Mouse (Mus musculus) lung, embryonic 16.5 days (tissue): ENCODE measurements around the gene Exoc4. TPM values are rescaled to one million over a fixed set of nuclear protein-coding genes. Genes with fewer than 3 reads are reported as not detected.

Source experiments
- ATAC-seq: fragments of 200-750 bp; cut with Nextera tagmentation; 2 replicates; pipeline ENCODE4 v1.8.0; 2017; ENCODE audit warnings: low read depth, mild to moderate bottlenecking, moderate library complexity
- H3K27ac ChIP-seq: fragments of 300-500 bp; sonication (generic); 2 replicates; pipeline ENCODE4 v1.5.1; 2014; ENCODE audit warnings: mild to moderate bottlenecking, control low read depth, low read length
- H3K27me3 ChIP-seq: fragments of 300-500 bp; sonication (generic); 2 replicates; pipeline ENCODE4 v1.6.1; 2014; ENCODE audit warnings: low read depth, low read length, mixed read lengths; ENCODE audit not compliant: control insufficient read depth, insufficient read depth
- H3K36me3 ChIP-seq: fragments of 300-500 bp; sonication (generic); 2 replicates; pipeline ENCODE4 v1.6.1; 2014; ENCODE audit warnings: low read length; ENCODE audit not compliant: control insufficient read depth, insufficient read depth
- H3K4me1 ChIP-seq: fragments of 300-500 bp; sonication (generic); replicated peaks from 2 replicates; pipeline ENCODE4 v1.6.1; 2014; ENCODE audit warnings: low read length, mixed read lengths; ENCODE audit not compliant: control insufficient read depth, insufficient read depth
- H3K4me2 ChIP-seq: fragments of 300-500 bp; sonication (generic); 2 replicates; pipeline ENCODE4 v1.6.1; 2014; ENCODE audit warnings: low read depth, low read length, control low read depth
- H3K4me3 ChIP-seq: fragments of 300-500 bp; sonication (generic); 2 replicates; pipeline ENCODE4 v1.5.1; 2014; ENCODE audit warnings: mild to moderate bottlenecking, low read length, control low read depth
- H3K9ac ChIP-seq: fragments of 300-500 bp; sonication (generic); 2 replicates; pipeline ENCODE4 v1.6.1; 2014; ENCODE audit warnings: low read length, control low read depth
- H3K9me3 ChIP-seq: fragments of 300-500 bp; sonication (generic); 2 replicates; pipeline ENCODE4 v1.6.1; 2016; ENCODE audit warnings: low read length; ENCODE audit not compliant: control insufficient read depth
- WGBS: fragments of 180-500 bp; shearing (Covaris S2); extraction: QIAGEN DNeasy Blood & Tissue Kit; methylation state at CpG from one replicate; pipeline ENCODE4 v1.1.7; 2014; 5-methylcytosine and 5-hydroxymethylcytosine counted together
- polyA plus RNA-seq: library from polyadenylated mRNA; unstranded; fragments of >200 nt; fragmentation: Nextera tagmentation; extraction: Ambion mirVana; gene quantifications from 2 replicates; pipeline ENCODE4 v1.2.1, GENCODE M21; 2015

The Exoc4 gene
- polyA plus RNA-seq, 1 experiment from 2014 or later: 36.8 TPM

DNA sequence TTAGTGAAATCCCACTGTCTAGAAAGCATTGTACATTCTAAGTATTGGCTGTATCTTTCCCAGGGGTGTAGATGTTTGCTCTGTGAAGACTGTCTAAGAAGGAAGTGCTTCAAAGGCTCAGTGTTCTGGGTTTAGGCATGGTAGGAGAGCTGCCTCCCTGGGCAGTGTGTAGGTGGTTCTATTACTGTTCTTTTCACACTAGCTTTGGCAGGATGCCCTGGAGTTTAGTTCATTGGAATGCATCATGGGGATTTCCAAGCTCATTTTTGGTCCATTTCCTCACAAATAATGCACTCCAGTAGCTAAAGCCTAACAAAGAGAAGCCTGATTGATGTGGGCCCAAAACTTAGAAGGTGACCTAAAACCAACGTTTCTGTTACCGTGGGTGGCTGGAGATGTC, 555.9 kb downstream of the Exoc4 start:
- ATAC-seq: no peak
- H3K36me3 ChIP-seq: no peaks in the 10 kb centered on the region
- H3K4me3 ChIP-seq: no peak overlapping the region
- no peaks in the 10 kb centered on the region for H3K27me3 ChIP-seq
- H3K9ac ChIP-seq: no peak overlapping the region
- H3K9me3 ChIP-seq: no peaks in the 10 kb centered on the region
- H3K4me2 ChIP-seq: no peak overlapping the region
- 63% methylated on average over 2 of the region's 2 CpGs for WGBS
- no peak overlapping the region for H3K27ac ChIP-seq
- H3K4me1 ChIP-seq: no peaks in the 10 kb centered on the region

DNA sequence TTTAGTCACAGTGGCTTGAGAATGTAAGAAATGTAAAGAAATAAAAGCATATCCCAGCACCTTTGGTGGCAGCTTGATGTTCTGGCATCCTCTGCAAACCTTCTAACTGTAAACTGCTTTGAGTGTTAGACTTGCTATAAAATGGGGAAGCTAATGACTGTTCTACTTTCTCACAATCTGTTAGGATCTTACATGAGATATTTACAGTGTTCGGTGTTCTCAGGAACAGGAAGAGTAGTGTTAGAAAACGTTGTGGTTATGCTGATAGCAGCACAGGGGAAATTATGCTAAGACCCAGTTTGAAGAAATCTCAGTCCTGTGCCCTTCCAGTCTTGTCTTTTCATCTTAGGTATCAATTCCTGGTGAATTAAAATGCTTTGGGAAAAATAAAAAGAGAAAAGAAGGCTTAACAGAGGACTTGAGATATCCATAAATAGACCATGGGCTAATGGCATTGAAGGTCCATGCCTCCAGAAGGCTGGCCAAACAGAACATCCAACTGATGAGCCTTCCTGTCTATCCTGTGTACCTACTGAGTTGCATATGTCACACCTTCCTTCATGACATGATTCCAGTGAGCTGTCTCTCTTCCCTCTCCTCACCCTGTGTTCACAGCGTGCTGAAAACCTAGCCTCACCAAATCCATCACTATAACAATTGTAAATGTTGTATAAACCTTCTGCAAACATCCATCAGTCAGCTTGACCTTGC, 557.3 kb downstream of the Exoc4 start:
- Histone ChIP-seq H3K27me3 (no peaks in the 10 kb centered on the region), H3K36me3 (no peaks in the 10 kb centered on the region), H3K4me1 (no peaks in the 10 kb centered on the region), H3K4me3 (no peak overlapping the region), H3K9ac (no peak overlapping the region), H3K4me2 (no peak overlapping the region), H3K27ac (no peak overlapping the region), H3K9me3 (no peaks in the 10 kb centered on the region)
- no peak for ATAC-seq
- WGBS: 58% methylated on average over 3 of the region's 3 CpGs

DNA sequence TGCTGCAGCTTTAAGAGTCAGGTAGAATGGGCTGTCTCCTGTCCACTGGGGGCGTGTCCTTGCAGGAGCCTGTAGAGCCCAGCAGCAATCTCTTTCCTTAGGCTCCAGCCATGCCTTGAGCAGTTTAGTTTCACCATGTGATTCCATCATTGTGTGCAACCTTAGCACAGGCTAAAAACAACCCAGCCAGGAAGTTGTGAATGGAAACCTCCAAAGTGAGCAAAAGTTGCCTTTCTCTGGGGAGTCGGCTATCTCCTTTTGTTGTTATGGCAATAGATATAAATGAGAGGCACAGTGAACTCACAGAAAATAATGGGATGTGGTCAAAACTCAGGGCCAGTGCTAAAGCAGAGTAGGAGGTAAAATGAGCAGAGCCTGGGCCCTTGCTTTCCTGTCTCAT, 565.5 kb downstream of the Exoc4 start:
- H3K9me3 ChIP-seq: no peaks in the 10 kb centered on the region
- ATAC-seq: no peak
- WGBS: 56% methylated on average over 2 of the region's 2 CpGs
- H3K27me3 ChIP-seq: no peaks in the 10 kb centered on the region
- no peak overlapping the region for H3K4me3 ChIP-seq
- H3K27ac ChIP-seq: no peak overlapping the region
- no peaks in the 10 kb centered on the region for H3K4me1 ChIP-seq
- H3K36me3 ChIP-seq: no peaks in the 10 kb centered on the region
- no peak overlapping the region for H3K4me2 ChIP-seq
- no peak overlapping the region for H3K9ac ChIP-seq

DNA sequence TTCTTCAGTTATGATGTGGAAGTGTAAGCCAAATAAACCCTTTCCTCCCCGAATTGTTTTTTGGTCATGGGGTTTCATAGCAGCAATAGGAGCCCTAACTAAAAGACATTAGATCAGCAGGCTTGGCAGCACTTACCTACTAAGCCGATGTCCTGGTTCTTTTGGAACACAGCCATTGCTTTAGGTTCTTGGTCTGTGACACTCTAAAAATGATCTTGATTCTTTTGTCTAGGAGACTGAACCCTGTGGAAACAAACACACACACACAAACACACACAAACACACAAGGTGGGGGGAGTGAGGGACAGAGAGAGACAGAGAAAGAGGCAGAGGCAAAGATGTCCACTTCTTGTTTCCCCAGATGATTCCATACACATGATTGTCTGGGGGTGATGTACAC, 574.3 kb downstream of the Exoc4 start:
- Histone ChIP-seq H3K4me3 (no peak overlapping the region), H3K9ac (no peak overlapping the region), H3K9me3 (no peaks in the 10 kb centered on the region), H3K4me1 (no peaks in the 10 kb centered on the region), H3K27ac (no peak overlapping the region), H3K4me2 (no peak overlapping the region), H3K36me3 (no peaks in the 10 kb centered on the region), H3K27me3 (no peaks in the 10 kb centered on the region)
- ATAC-seq: no peak
- WGBS: 78% methylated on average over 2 of the region's 2 CpGs

DNA sequence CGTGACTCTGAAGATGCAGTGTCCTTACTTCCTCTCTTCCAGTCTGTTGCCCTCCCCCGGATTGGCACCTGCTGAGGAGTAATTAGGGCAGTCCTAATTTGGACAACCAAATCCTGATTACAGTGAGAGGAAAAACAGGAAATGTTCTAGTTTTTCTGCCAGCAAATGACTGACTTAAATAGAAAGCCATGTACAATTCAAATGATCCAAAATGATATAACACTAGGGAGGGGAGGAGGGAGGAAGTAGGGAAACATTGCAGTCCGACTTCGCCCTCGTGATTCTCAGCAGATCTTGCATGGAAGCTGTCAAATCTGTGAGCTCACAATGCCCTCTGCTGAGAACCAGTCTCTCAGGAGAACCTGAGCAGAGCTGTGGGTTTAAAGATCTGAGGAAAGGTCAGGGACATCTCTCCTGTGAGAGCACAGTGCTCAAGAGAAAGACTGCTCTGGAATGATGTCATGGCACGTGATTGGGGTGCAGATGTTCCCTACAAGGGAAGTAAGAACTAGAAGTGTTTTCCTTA, 575.0 kb downstream of the Exoc4 start:
- H3K27me3 ChIP-seq: no peaks in the 10 kb centered on the region
- no peaks in the 10 kb centered on the region for H3K4me1 ChIP-seq
- no peak overlapping the region for H3K4me3 ChIP-seq
- no peaks in the 10 kb centered on the region for H3K36me3 ChIP-seq
- no peak for ATAC-seq
- H3K9me3 ChIP-seq: no peaks in the 10 kb centered on the region
- WGBS: 65% methylated on average over 6 of the region's 6 CpGs
- no peak overlapping the region for H3K9ac ChIP-seq
- H3K27ac ChIP-seq: no peak overlapping the region
- no peak overlapping the region for H3K4me2 ChIP-seq

DNA sequence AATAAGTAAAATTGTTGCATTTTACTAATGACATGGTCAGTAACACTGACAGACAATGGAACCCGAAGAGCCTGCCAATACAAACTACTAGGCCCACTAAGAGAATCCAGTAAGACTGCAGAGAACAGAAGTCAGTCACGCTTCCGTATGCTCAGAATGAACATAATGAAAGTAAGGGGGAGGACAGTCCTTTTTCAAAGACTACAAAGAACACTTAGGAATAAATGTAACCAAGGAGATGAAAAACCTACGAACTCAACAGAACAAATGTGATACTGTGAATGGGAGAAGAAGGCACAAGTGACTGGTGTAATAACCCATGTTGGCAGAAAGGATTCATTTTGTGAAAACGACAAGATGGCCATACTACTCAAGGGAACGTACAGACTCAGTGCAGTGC, 579.6 kb downstream of the Exoc4 start:
- Histone ChIP-seq H3K9ac (no peak overlapping the region), H3K4me2 (no peak overlapping the region), H3K36me3 (no peaks in the 10 kb centered on the region), H3K27ac (no peak overlapping the region), H3K9me3 (no peaks in the 10 kb centered on the region), H3K4me3 (no peak overlapping the region), H3K4me1 (no peaks in the 10 kb centered on the region), H3K27me3 (no peaks in the 10 kb centered on the region)
- no peak for ATAC-seq
- WGBS: 91% methylated on average over 6 of the region's 6 CpGs

DNA sequence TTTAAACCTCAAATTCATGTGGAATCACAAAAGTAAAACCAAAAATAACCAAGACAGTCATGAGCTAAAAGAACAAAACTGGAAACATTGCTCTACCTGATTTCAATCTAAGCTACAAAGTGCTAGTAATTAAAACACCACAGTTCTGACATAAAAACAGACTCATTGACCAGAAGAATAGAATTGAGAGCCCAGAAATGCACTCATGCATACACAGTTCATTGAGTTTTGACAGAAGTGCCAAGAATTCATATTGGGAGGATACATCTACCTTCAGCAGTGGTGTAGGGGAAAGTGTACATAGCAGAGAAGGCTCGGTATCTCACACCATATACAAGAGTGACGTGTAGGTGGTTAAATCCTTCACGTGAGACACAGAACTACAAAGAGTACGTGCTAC, 580.4 kb downstream of the Exoc4 start:
- Histone ChIP-seq H3K27me3 (no peaks in the 10 kb centered on the region), H3K4me3 (no peak overlapping the region), H3K9ac (no peak overlapping the region), H3K36me3 (no peaks in the 10 kb centered on the region), H3K9me3 (no peaks in the 10 kb centered on the region), H3K4me2 (no peak overlapping the region), H3K27ac (no peak overlapping the region), H3K4me1 (no peaks in the 10 kb centered on the region)
- 93% methylated on average over 4 of the region's 4 CpGs for WGBS
- ATAC-seq: no peak

DNA sequence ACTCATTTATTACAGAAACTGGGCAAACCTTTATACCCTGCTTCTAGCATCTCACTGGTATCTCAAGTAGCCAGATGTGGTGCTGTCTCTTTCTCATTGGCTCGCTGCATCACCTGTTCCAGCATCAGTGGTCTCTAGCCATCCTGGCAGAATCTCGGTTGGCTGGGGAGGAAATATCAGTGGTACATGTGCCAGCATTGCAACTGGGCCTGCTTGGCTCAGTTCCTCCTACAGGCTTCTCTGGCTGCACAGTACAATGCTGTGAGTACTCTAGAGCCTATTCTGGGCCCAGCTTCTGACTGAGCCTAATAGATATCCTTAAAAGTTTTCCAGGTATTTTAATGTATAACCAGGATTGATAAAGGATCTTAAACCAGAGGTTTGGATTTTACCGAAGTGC, 582.4 kb downstream of the Exoc4 start:
- H3K4me3 ChIP-seq: no peak overlapping the region
- no peaks in the 10 kb centered on the region for H3K4me1 ChIP-seq
- H3K4me2 ChIP-seq: no peak overlapping the region
- no peak overlapping the region for H3K27ac ChIP-seq
- no peaks in the 10 kb centered on the region for H3K36me3 ChIP-seq
- no peak for ATAC-seq
- WGBS: 87% methylated on average over 3 of the region's 3 CpGs
- no peaks in the 10 kb centered on the region for H3K9me3 ChIP-seq
- no peaks in the 10 kb centered on the region for H3K27me3 ChIP-seq
- H3K9ac ChIP-seq: no peak overlapping the region

DNA sequence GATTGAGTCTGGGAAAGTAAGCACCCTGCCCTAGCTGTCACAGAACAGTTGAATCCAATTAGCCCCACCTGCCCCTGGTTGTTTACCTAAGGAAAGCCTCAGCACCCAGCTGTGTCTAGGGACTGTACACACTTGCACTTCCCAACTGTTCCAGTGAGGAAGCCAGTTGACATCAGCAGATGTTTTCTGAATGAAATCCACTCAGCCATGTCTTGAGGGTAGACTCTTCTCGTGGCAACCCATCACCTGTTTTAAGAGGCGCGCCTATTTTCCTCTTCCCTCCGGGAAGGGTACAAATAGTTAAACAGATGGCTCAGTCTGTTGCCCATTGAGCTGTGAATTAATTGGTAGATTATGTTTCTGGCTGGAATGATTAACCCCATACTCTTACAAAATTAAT, 584.1 kb downstream of the Exoc4 start:
- Histone ChIP-seq H3K36me3 (no peaks in the 10 kb centered on the region), H3K4me1 (no peaks in the 10 kb centered on the region), H3K4me2 (no peak overlapping the region), H3K9ac (no peak overlapping the region), H3K27ac (no peak overlapping the region), H3K4me3 (no peak overlapping the region), H3K9me3 (no peaks in the 10 kb centered on the region), H3K27me3 (no peaks in the 10 kb centered on the region)
- ATAC-seq: no peak
- WGBS: 69% methylated on average over 4 of the region's 4 CpGs
